Mouse (Mus musculus) embryonic facial prominence, embryonic 14.5 days (tissue): ENCODE measurements at regions not wholly inside any gene's neighbourhood (a gene's known extent, or its start where the extent isn't known, plus 50 kb on each side); places are given as distances from the start of the nearest gene placed in this dataset.

Experiments used
- ATAC-seq: fragments of 200-750 bp; cut with Nextera tagmentation; 2 replicates; pipeline ENCODE4 v1.8.0; 2017; ENCODE audit warnings: low read depth, moderate number of reproducible peaks, moderate TSS enrichment
- DNase-seq: peaks from one replicate; pipeline ENCODE4 v3.0.0-alpha.2; 2015; ENCODE audit warnings: low spot score
- H3K27ac ChIP-seq: fragments of 300-500 bp; sonication (generic); replicated peaks from 2 replicates; pipeline ENCODE4 v1.5.1; 2014; ENCODE audit warnings: low read depth, mild to moderate bottlenecking, low read length, moderate library complexity
- H3K27me3 ChIP-seq: fragments of 300-500 bp; sonication (generic); replicated peaks from 2 replicates; pipeline ENCODE4 v1.6.1; 2014; ENCODE audit warnings: low read length; ENCODE audit not compliant: control insufficient read depth, insufficient read depth
- H3K36me3 ChIP-seq: fragments of 300-500 bp; sonication (generic); 2 replicates; pipeline ENCODE4 v1.6.1; 2014; ENCODE audit warnings: low read length, mixed read lengths; ENCODE audit not compliant: control insufficient read depth, insufficient read depth
- H3K4me1 ChIP-seq: fragments of 300-500 bp; sonication (generic); 2 replicates; pipeline ENCODE4 v1.6.1; 2014; ENCODE audit warnings: antibody characterized with exemption, low read length; ENCODE audit not compliant: control insufficient read depth, insufficient read depth
- H3K4me2 ChIP-seq: fragments of 300-500 bp; sonication (generic); 2 replicates; pipeline ENCODE4 v1.6.1; 2014; ENCODE audit warnings: low read depth, mild to moderate bottlenecking, low read length, moderate library complexity, mixed read lengths
- H3K4me3 ChIP-seq: fragments of 300-500 bp; sonication (generic); 2 replicates; pipeline ENCODE4 v1.5.1; 2014; ENCODE audit warnings: low read depth, mild to moderate bottlenecking, low read length
- H3K9ac ChIP-seq: fragments of 300-500 bp; sonication (generic); 2 replicates; pipeline ENCODE4 v1.6.1; 2014; ENCODE audit warnings: low read depth, mild to moderate bottlenecking, low read length, moderate library complexity, mixed read lengths
- H3K9me3 ChIP-seq: fragments of 300-500 bp; sonication (generic); 2 replicates; pipeline ENCODE4 v1.6.1; 2016; ENCODE audit warnings: low read length; ENCODE audit not compliant: control insufficient read depth
- WGBS: fragments of 180-500 bp; shearing (Covaris S2); extraction: QIAGEN DNeasy Blood & Tissue Kit; methylation state at CpG from one replicate; pipeline ENCODE4 v1.1.7; 2014; 5-methylcytosine and 5-hydroxymethylcytosine counted together

DNA sequence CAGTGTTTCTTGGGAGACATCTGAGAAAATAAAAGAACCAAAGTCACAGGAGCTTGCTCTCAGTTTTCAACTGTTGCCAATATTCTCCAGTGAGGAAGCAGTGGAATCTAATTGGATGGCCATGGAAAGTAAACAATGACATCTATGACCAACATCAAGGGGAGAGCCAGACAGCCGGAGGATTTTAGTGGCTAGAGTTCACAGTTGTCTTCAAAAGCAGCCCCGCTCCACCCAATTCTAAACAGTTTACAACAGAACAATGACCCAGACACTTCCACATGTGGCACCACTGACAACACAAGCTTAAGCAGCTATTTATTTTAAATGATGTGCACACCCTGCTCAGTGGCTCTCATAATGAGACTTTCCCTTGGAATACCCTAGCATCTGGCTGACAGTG is 317.5 kb upstream of the Isx start:
- Histone ChIP-seq H3K4me1 (no peaks in the 10 kb centered on the region), H3K27me3 (no peaks in the 10 kb centered on the region), H3K9me3 (no peaks in the 10 kb centered on the region), H3K4me3 (no peak overlapping the region), H3K27ac (no peak overlapping the region), H3K36me3 (no peaks in the 10 kb centered on the region), H3K9ac (no peak overlapping the region), H3K4me2 (no peak overlapping the region)
- 68% methylated on average over 2 of the region's 2 CpGs for WGBS
- ATAC-seq (no peak), DNase-seq (no peak)

DNA sequence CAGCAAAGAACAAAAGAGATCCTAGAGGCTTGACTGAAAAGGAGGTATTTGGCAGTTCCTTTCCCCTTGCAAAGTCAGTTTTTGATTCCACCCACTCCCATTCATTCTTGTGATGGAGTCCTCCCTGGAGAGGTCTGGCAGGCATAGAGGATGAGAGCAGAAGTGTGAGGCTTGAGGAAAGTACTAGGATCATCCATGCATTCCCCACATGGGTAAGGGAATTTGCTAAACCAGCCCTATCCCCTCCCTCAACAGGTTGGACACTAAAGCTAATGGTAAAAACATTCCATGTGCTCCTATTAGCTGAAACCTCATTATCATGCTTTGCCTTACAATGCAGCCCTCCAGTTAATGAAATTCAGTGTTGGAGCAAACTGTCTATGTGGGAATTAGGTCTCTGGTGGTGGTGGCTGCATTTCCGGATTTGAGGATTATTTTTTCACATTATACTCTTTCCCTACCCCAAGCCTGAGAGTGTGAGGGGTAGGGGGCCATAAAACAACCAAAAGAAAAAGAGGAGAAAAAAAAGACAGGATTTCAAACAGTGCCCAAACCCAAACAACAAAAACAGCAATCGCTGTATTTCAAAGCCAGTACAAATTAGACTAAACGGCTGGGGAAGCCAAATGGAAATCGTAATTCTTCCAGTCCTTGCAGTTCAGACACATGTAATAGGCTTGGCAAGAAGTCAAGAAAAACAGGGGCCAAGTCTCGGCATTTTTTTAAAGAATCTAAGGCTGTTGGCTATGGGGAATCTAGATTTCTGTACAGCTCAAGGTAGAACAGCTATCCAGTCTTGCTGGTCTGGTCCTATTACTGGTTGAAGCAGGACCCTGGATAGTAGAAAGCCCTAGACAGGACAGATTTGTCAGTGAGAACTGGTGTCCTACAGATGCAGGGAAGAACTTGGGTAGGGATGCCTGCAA is 315.2 kb upstream of the Isx start:
- DNase-seq (peak; percentile 70), ATAC-seq (no peak)
- H3K4me1 ChIP-seq: no peaks in the 10 kb centered on the region
- H3K9me3 ChIP-seq: no peaks in the 10 kb centered on the region
- H3K9ac ChIP-seq: no peak overlapping the region
- H3K36me3 ChIP-seq: no peaks in the 10 kb centered on the region
- no peak overlapping the region for H3K27ac ChIP-seq
- H3K27me3 ChIP-seq: no peaks in the 10 kb centered on the region
- H3K4me3 ChIP-seq: no peak overlapping the region
- 39% methylated on average over 5 of the region's 5 CpGs for WGBS
- H3K4me2 ChIP-seq: no peak overlapping the region

DNA sequence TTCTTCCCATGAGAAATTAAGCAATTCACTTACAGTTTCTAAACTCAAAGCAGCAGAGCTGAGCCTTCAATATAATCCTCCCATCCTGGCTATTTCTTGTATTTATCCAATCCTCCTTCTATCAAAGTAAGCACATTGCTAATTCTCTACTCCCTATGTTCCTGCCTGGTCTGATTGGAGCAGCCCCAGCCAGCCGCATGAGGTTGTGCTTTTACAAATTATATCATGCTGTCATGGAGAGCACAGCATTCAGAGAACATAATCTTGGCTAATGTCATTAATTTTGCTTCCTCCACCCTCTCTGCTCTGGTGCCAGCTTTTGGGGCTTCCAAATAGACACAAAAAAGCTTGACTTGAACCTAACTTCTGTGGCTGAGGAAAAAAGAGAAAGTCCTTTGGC is 311.9 kb upstream of the Isx start:
- no peaks in the 10 kb centered on the region for H3K36me3 ChIP-seq
- H3K27ac ChIP-seq: no peak overlapping the region
- no peak for ATAC-seq
- no peaks in the 10 kb centered on the region for H3K27me3 ChIP-seq
- no peak overlapping the region for H3K9ac ChIP-seq
- no peak overlapping the region for H3K4me2 ChIP-seq
- 64% methylated on average over 1 of the region's 1 CpGs for WGBS
- no peak overlapping the region for H3K4me3 ChIP-seq
- H3K9me3 ChIP-seq: no peaks in the 10 kb centered on the region
- H3K4me1 ChIP-seq: no peaks in the 10 kb centered on the region
- DNase-seq: no peak
